Mouse (Mus musculus) gastrocnemius, postnatal 36 days (tissue): Measurements from ENCODE around the gene Chrna9. TPM values are rescaled to one million over a fixed set of nuclear protein-coding genes. Genes with fewer than 3 reads are reported as not detected.
A peak's percentile ranks its signal among the peaks of the same experiment; 100 is the strongest.

Experiments used
- DNase-seq, 2 experiments: peaks; one replicate each; pipeline ENCODE4 v3.0.0; 2022
- intact Hi-C: fragments of 180-260 bp; cut with DNase I; formaldehyde crosslinking; loops from one replicate; pipeline ENCODE4 v1.15.1; 2025
- total RNA-seq, 2 experiments: library from RNA; stranded (reverse); gene quantifications; 2 replicates each; pipeline ENCODE4 v1.2.3; 2021

Chrna9 gene
- total RNA-seq, 2 experiments from 2014 or later, result 12.6 to 19.5 TPM

- intact Hi-C loops, result no loop called here
- DNase-seq, result no peak
These were observed 17.8 kb upstream of the Chrna9 start for GRCm38 (mm10) chr5:65916930-65917329.

GRCm38 (mm10) chr5:65918601-65919000 lies 16.1 kb upstream of the Chrna9 start:
- DNase-seq, result no peak
- intact Hi-C loops, result no loop called here

- intact Hi-C loops, result no loop called here
These were observed 15.4 kb upstream of the Chrna9 start for GRCm38 (mm10) chr5:65919326-65919725.

GRCm38 (mm10) chr5:65919904-65920303 lies 14.8 kb upstream of the Chrna9 start:
- no peak for DNase-seq
- intact Hi-C loops, result no loop called here

More at GRCm38 (mm10) chr5:65919326-65919725, 15.4 kb upstream of the Chrna9 start:
- no peak for DNase-seq

GRCm38 (mm10) chr5:65920701-65921426 lies 13.9 kb upstream of the Chrna9 start:
- no peak for DNase-seq
- intact Hi-C loops, result no loop called here

- no peak for DNase-seq
- intact Hi-C loops, result no loop called here
These were observed 13.1 kb upstream of the Chrna9 start for GRCm38 (mm10) chr5:65921477-65922138.

- intact Hi-C loops, result no loop called here
- no peak for DNase-seq
These were observed 8.1 kb upstream of the Chrna9 start for GRCm38 (mm10) chr5:65926666-65927065.

- intact Hi-C loops, result no loop called here
- no peak for DNase-seq
These were observed 5.6 kb upstream of the Chrna9 start for GRCm38 (mm10) chr5:65929162-65929561.

- intact Hi-C loops, result no loop called here
These were observed 4.5 kb upstream of the Chrna9 start for GRCm38 (mm10) chr5:65930171-65930570.

GRCm38 (mm10) chr5:65933258-65933657 lies 1.5 kb upstream of the Chrna9 start:
- DNase-seq, result no peak
- intact Hi-C loops, result no loop called here

More at GRCm38 (mm10) chr5:65930171-65930570, 4.5 kb upstream of the Chrna9 start:
- DNase-seq, result no peak

GRCm38 (mm10) chr5:65933764-65934163 lies 957 bp upstream of the Chrna9 start:
- intact Hi-C loops, result no loop called here
- no peak for DNase-seq

GRCm38 (mm10) chr5:65937011-65937726 lies 2.4 kb downstream of the Chrna9 start:
- DNase-seq, result no peak
- intact Hi-C loops, result no loop called here

GRCm38 (mm10) chr5:65937998-65938715 lies 3.4 kb downstream of the Chrna9 start:
- peak; percentile 70 to 72 for DNase-seq
- intact Hi-C loops, result loop anchor here (1.0 kb wide), 2 partner anchors 115 to 174 kb away; no protein-coding TSS in a partner anchor

- intact Hi-C loops, result no loop called here
- no peak for DNase-seq
These were observed 6.4 kb downstream of the Chrna9 start for GRCm38 (mm10) chr5:65941145-65941544.

- no peak for DNase-seq
- intact Hi-C loops, result no loop called here
These were observed 15.1 kb downstream of the Chrna9 start for GRCm38 (mm10) chr5:65949822-65950221.

GRCm38 (mm10) chr5:65950236-65950635 lies 15.5 kb downstream of the Chrna9 start:
- no peak for DNase-seq
- intact Hi-C loops, result no loop called here

GRCm38 (mm10) chr5:65950679-65951512 lies 16.2 kb downstream of the Chrna9 start:
- DNase-seq, result no peak
- intact Hi-C loops, result no loop called here

GRCm38 (mm10) chr5:65951513-65951909 lies 16.8 kb downstream of the Chrna9 start:
- intact Hi-C loops, result no loop called here
- DNase-seq, result no peak

- DNase-seq, result no peak
- intact Hi-C loops, result no loop called here
These were observed 19.7 kb downstream of the Chrna9 start for GRCm38 (mm10) chr5:65954130-65955080.
